Mouse (Mus musculus): ENCODE data around the gene Nenf. TPM values are rescaled to one million over a fixed set of nuclear protein-coding genes. Genes with fewer than 3 reads are reported as not detected.

Nenf gene
- 10 to 100 TPM; 11.7 to 14.7 TPM for total RNA-seq (2023)

DNA sequence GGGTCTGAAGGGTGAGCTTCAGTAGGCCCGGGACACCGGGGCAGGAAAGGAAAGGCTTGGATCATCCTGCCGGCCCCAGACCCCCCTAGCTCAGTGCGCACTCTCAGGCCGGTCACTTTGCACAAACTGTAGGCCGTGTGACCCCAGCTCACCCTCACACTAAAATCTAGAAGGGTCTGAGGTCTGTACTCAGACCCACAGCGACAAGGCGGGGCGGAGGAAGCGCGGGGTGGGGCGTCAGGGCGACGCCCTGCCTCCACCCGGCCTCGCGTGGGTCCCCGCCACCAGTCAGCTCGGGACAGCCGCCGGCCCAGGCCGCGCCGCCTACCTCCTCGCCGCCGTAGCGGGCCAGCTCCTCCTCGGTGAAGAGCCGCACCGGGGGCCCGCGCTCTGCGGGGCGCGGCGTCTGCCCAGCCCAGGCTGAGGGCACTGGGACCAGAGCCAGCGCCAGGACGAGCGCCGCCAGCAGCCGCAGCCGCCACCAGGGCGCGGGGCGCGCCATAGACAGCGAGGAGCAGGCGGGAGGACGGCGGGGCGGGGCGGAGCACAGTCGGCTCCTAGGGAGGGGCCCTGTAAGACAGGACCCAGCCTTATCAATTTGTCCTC, at the start of gene Nenf:
Nenf (minus strand) TSS at position 604 of the 606 bp plus-strand sequence.

DNA sequence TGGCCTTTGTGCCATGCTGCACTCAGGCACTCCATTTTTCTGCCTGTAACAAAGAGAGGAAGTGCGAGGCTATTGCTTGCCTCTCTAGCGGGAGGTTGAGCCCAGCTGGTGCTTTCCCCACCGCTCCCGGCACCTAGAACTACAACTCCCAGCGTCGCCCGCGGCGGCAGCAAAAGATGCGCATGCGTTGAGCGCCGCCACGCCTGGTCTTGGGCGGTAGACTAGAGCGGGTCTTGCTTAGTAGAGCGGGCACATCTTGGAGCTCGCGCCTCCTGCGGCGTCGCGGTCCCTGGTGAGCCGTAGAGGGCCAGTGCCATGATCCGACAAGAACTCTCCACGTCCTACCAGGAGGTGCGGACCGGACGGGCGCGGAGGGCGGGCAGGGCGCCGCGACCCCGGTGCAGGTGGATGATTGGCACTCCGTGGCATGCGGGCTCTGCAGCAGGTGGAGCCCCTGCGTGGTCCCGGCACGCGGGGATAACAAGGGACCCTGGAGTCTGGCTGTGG, 7.8 kb upstream of the Nenf start, which contains the start of gene Tmem206:
Tmem206 (plus strand) TSS at position 187 of the 507 bp plus-strand sequence.

Other genes starting within 250 kb of the Nenf start
- gene Batf3, start 220.3 kb downstream of the Nenf start, total RNA-seq (2023) = not detected
- gene Fam71a, start 153.4 kb downstream of the Nenf start, total RNA-seq (2023) = not detected
- gene Atf3, start 100.2 kb downstream of the Nenf start, total RNA-seq (2023) = 1 to 10 TPM; 1.7 to 4.8 TPM
- 10 to 100 TPM in 1 of 2 experiments, 1 to 10 TPM in 1; 8.6 to 10.2 TPM for gene Tmem206, start 7.7 kb upstream of the Nenf start, total RNA-seq (2023)
- 100 to 1,000 TPM; 318 to 323 TPM for gene Ppp2r5a, start 85.1 kb upstream of the Nenf start, total RNA-seq (2023)